Mouse (Mus musculus) liver, embryonic 14.5 days (tissue): Measurements from ENCODE around the gene Slamf9.

Source experiments
- CTCF ChIP-seq: IDR thresholded peaks from 2 replicates; pipeline ENCODE4 v1.5.1; 2016; ENCODE audit warnings: antibody characterized with exemption, low read depth, control low read depth
- EP300 ChIP-seq: IDR thresholded peaks from 2 replicates; pipeline ENCODE4 v1.6.1; 2016; ENCODE audit warnings: antibody characterized with exemption, low read depth

DNA sequence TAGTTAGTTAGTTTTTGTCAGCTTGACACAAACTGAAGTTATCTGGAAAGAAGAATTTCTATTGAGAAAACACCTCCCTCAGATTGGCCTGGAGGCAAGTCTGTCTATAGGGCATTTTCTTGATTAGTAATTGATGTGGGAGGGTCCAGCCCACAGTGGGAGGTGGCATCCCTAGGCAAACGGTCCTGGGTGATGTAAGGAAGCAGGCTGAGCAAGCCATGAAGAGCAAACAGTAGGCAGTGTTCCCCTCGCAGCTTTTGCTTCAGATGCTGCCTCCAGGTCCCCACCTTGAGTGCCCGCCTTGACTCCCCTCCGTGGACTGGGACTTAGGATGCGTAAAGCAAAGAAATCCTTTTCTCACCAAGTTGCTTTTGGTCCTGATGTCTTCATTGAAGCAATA lies 34.1 kb downstream of the Slamf9 start:
- TF ChIP-seq CTCF (no peak), EP300 (no peak)
